Mouse (Mus musculus) cerebellum, adult 18-20 months (tissue): ENCODE results near the gene Copz2.

ENCODE experiments used
- DNase-seq, 2 experiments: peaks; one replicate each; pipeline ENCODE4 v3.0.0; 2021

Gene Copz2

GRCm38 (mm10) chr11:96867149-96867548 is 17.5 kb downstream of the Copz2 start:
- DNase-seq = peak; percentile 59 to 78

- no peak for DNase-seq
Measured at GRCm38 (mm10) chr11:96872441-96873379, 23.0 kb downstream of the Copz2 start.

GRCm38 (mm10) chr11:96873601-96874140 is 24.0 kb downstream of the Copz2 start:
- DNase-seq = no peak

- DNase-seq = no peak
Measured at GRCm38 (mm10) chr11:96875270-96875669, 25.6 kb downstream of the Copz2 start.

- DNase-seq = peak; percentile 49 to 72
Measured at GRCm38 (mm10) chr11:96875745-96876144, 26.1 kb downstream of the Copz2 start.

GRCm38 (mm10) chr11:96876300-96877040 is 26.8 kb downstream of the Copz2 start:
- no peak for DNase-seq

GRCm38 (mm10) chr11:96877071-96877470 is 27.4 kb downstream of the Copz2 start:
- no peak for DNase-seq

- no peak for DNase-seq
Measured at GRCm38 (mm10) chr11:96878715-96879114, 29.0 kb downstream of the Copz2 start.

- DNase-seq = no peak
Measured at GRCm38 (mm10) chr11:96879359-96879758, 29.7 kb downstream of the Copz2 start.

GRCm38 (mm10) chr11:96880296-96880695 is 30.6 kb downstream of the Copz2 start:
- DNase-seq = no peak

- no peak for DNase-seq
Measured at GRCm38 (mm10) chr11:96885901-96886340, 36.3 kb downstream of the Copz2 start.

- peak; percentile 29 to 37 for DNase-seq
Measured at GRCm38 (mm10) chr11:96886942-96887546, 37.4 kb downstream of the Copz2 start.

- no peak for DNase-seq
Measured at GRCm38 (mm10) chr11:96891784-96892527, 42.3 kb downstream of the Copz2 start.

- no peak for DNase-seq
Measured at GRCm38 (mm10) chr11:96893203-96893842, 43.7 kb downstream of the Copz2 start.

- no peak for DNase-seq
Measured at GRCm38 (mm10) chr11:96895886-96896285, 46.2 kb downstream of the Copz2 start.

- no peak for DNase-seq
Measured at GRCm38 (mm10) chr11:96899449-96900306, 50.0 kb downstream of the Copz2 start.

GRCm38 (mm10) chr11:96901332-96901731 is 51.7 kb downstream of the Copz2 start:
- DNase-seq = no peak

GRCm38 (mm10) chr11:96902639-96903635 is 53.3 kb downstream of the Copz2 start:
- DNase-seq = peak in 1 of 2 experiments; percentile 33

GRCm38 (mm10) chr11:96906431-96907161 is 56.9 kb downstream of the Copz2 start:
- DNase-seq = no peak
